Mouse (Mus musculus) brown adipose tissue, adult 24 weeks (tissue): Measurements from ENCODE around the gene Ccdc33. TPM values are rescaled to one million over a fixed set of nuclear protein-coding genes. Genes with fewer than 3 reads are reported as not detected.

Experiments used
- H3K27ac ChIP-seq: fragments of 200-500 bp; replicated peaks from 2 replicates; pipeline ENCODE4 v1.5.1; 2012; ENCODE audit warnings: low read depth, mild to moderate bottlenecking, low read length
- H3K4me1 ChIP-seq: fragments of 200-500 bp; 2 replicates; pipeline ENCODE4 v1.6.1; 2012; ENCODE audit warnings: low read length, mixed read lengths; ENCODE audit not compliant: control insufficient read depth, insufficient read depth, insufficient read length
- H3K4me3 ChIP-seq: fragments of 200-500 bp; 2 replicates; pipeline ENCODE4 v1.5.1; 2012; ENCODE audit warnings: low read depth, mild to moderate bottlenecking, low read length, moderate library complexity; ENCODE audit not compliant: insufficient read depth
- polyA plus RNA-seq: library from polyadenylated mRNA; stranded (reverse); fragments of >200 nt; gene quantifications from 2 replicates; pipeline ENCODE4 v1.2.4, GENCODE M21; 2012; ENCODE audit not compliant: missing spikeins, insufficient read depth, insufficient read length

Gene Ccdc33
- polyA plus RNA-seq, 1 experiment, result not detected

- Histone ChIP-seq H3K27ac (no peak overlapping the region), H3K4me3 (no peak overlapping the region), H3K4me1 (no peaks in the 10 kb centered on the region; the same call in none of the 2 replicates)
These were observed 5.2 kb downstream of the Ccdc33 start for GRCm38 (mm10) chr9:58113279-58113884.

GRCm38 (mm10) chr9:58112866-58113278 lies 5.8 kb downstream of the Ccdc33 start:
- no peaks in the 10 kb centered on the region; the same call in none of the 2 replicates for H3K4me1 ChIP-seq
- H3K27ac ChIP-seq, result no peak overlapping the region
- no peak overlapping the region for H3K4me3 ChIP-seq

- Histone ChIP-seq H3K27ac (no peak overlapping the region), H3K4me3 (no peak overlapping the region), H3K4me1 (no peaks in the 10 kb centered on the region; the same call in none of the 2 replicates)
These were observed 6.3 kb downstream of the Ccdc33 start for GRCm38 (mm10) chr9:58112321-58112751.

GRCm38 (mm10) chr9:58111431-58111830 lies 7.2 kb downstream of the Ccdc33 start:
- Histone ChIP-seq H3K4me3 (no peak overlapping the region), H3K4me1 (no peaks in the 10 kb centered on the region; the same call in none of the 2 replicates), H3K27ac (no peak overlapping the region)

GRCm38 (mm10) chr9:58110787-58111186 lies 7.8 kb downstream of the Ccdc33 start:
- Histone ChIP-seq H3K27ac (no peak overlapping the region), H3K4me1 (no peaks in the 10 kb centered on the region; the same call in none of the 2 replicates), H3K4me3 (no peak overlapping the region)

- Histone ChIP-seq H3K4me1 (no peaks in the 10 kb centered on the region), H3K27ac (no peak overlapping the region), H3K4me3 (no peak overlapping the region)
These were observed 11.1 kb downstream of the Ccdc33 start for GRCm38 (mm10) chr9:58107494-58107893.

- Histone ChIP-seq H3K27ac (no peak overlapping the region), H3K4me1 (no peaks in the 10 kb centered on the region), H3K4me3 (no peak overlapping the region)
These were observed 12.9 kb downstream of the Ccdc33 start for GRCm38 (mm10) chr9:58105595-58106169.

- Histone ChIP-seq H3K4me3 (no peak overlapping the region), H3K4me1 (no peaks in the 10 kb centered on the region)
These were observed 15.0 kb downstream of the Ccdc33 start for GRCm38 (mm10) chr9:58103647-58104046.

GRCm38 (mm10) chr9:58102013-58102412 lies 16.6 kb downstream of the Ccdc33 start:
- Histone ChIP-seq H3K27ac (no peak overlapping the region), H3K4me1 (no peaks in the 10 kb centered on the region), H3K4me3 (no peak overlapping the region)

More at GRCm38 (mm10) chr9:58103647-58104046, 15.0 kb downstream of the Ccdc33 start:
- H3K27ac ChIP-seq, result no peak overlapping the region

GRCm38 (mm10) chr9:58099836-58100565 lies 18.6 kb downstream of the Ccdc33 start:
- Histone ChIP-seq H3K4me3 (no peak overlapping the region), H3K4me1 (no peaks in the 10 kb centered on the region)

GRCm38 (mm10) chr9:58096629-58097301 lies 21.9 kb downstream of the Ccdc33 start:
- Histone ChIP-seq H3K4me3 (no peak overlapping the region), H3K4me1 (peaks cover 1% of the 10 kb centered on the region), H3K27ac (no peak overlapping the region)

More at GRCm38 (mm10) chr9:58099836-58100565, 18.6 kb downstream of the Ccdc33 start:
- no peak overlapping the region for H3K27ac ChIP-seq

GRCm38 (mm10) chr9:58095977-58096376 lies 22.6 kb downstream of the Ccdc33 start:
- Histone ChIP-seq H3K27ac (no peak overlapping the region), H3K4me3 (no peak overlapping the region), H3K4me1 (peaks cover 7% of the 10 kb centered on the region)

- Histone ChIP-seq H3K27ac (no peak overlapping the region), H3K4me3 (no peak overlapping the region), H3K4me1 (peaks cover 7% of the 10 kb centered on the region)
These were observed 24.8 kb downstream of the Ccdc33 start for GRCm38 (mm10) chr9:58093776-58094175.

GRCm38 (mm10) chr9:58092581-58093269 lies 25.9 kb downstream of the Ccdc33 start:
- H3K4me1 ChIP-seq, result peaks cover 7% of the 10 kb centered on the region
- no peak overlapping the region for H3K4me3 ChIP-seq
- peak overlapping the region; percentile 77 for H3K27ac ChIP-seq
